Comparison of ENCODE assay signal across 19 mouse cellular contexts in genomic region chr7:112992928-112993327, GRCm38 (mm10). TPM values are rescaled to one million over a fixed set of nuclear protein-coding genes. Genes with fewer than 3 reads are reported as not detected.
DNase-seq lines count a peak whose midpoint lies in the region; ATAC-seq lines count a peak whose summit lies in the region.
"Had no signal": no experiment of that assay in that cellular context is flagged by ENCODE, and none has a peak within 500 bp of the region (broad histone marks: within the 10 kb centered on the region; RNA-seq: fewer than 3 reads in every experiment).

No protein-coding gene starts in this region.

- WGBS in embryonic facial prominence, embryonic 12.5 days, result 74% methylated on average over 5 of the region's 5 CpGs
- 59% methylated on average over 5 of the region's 5 CpGs for WGBS in intestine, embryonic 15.5 days
- WGBS in stomach, embryonic 14.5 days, result 66% methylated on average over 5 of the region's 5 CpGs

- H3K4me3 ChIP-seq in embryonic facial prominence, embryonic 12.5 days, result no peak overlapping the region
- H3K4me3 ChIP-seq in intestine, embryonic 15.5 days (replicated peaks), result no peak overlapping the region
- H3K4me3 ChIP-seq in stomach, embryonic 14.5 days (ENCODE audit: low read depth, low read length), result no peak overlapping the region
- H3K4me3 ChIP-seq: forebrain, embryonic 10.5 days; neural tube, embryonic 13.5 days had no signal

- H3K36me3 ChIP-seq in embryonic facial prominence, embryonic 12.5 days, result no peaks in the 10 kb centered on the region
- H3K36me3 ChIP-seq in intestine, embryonic 15.5 days, result no peaks in the 10 kb centered on the region
- H3K36me3 ChIP-seq in stomach, embryonic 14.5 days (ENCODE audit: control insufficient read depth, insufficient read depth, low read length), result no peaks in the 10 kb centered on the region
- H3K36me3 ChIP-seq: forebrain, embryonic 10.5 days; neural tube, embryonic 13.5 days had no signal

- H3K27me3 ChIP-seq in embryonic facial prominence, embryonic 12.5 days, result no peaks in the 10 kb centered on the region
- no peaks in the 10 kb centered on the region for H3K27me3 ChIP-seq in intestine, embryonic 15.5 days (replicated peaks)
- no peaks in the 10 kb centered on the region for H3K27me3 ChIP-seq in stomach, embryonic 14.5 days (ENCODE audit: control insufficient read depth, insufficient read depth, low read length)
- H3K27me3 ChIP-seq: neural tube, embryonic 13.5 days had no signal

- H3K27ac ChIP-seq in embryonic facial prominence, embryonic 12.5 days, result no peak overlapping the region
- H3K27ac ChIP-seq in intestine, embryonic 15.5 days, result peak overlapping the region; percentile 61; the same call in 1 of the 2 replicates
- H3K27ac ChIP-seq in stomach, embryonic 14.5 days (ENCODE audit: low read length), result peak overlapping the region; percentile 45; the same call in 1 of the 2 replicates
- H3K27ac ChIP-seq: forebrain, embryonic 10.5 days; hindbrain, postnatal 0 days; liver, embryonic 14.5 days; neural tube, embryonic 13.5 days had no signal

- 0 out of 2 replicates have a peak, but pooled peaks have one; percentile 47 for ATAC-seq in embryonic facial prominence, embryonic 12.5 days (ENCODE audit: insufficient number of reproducible peaks, insufficient read depth, low FRiP score, low TSS enrichment)
- peak; percentile 89 for ATAC-seq in intestine, embryonic 15.5 days
- ATAC-seq in stomach, embryonic 14.5 days (ENCODE audit: insufficient number of reproducible peaks, insufficient read depth, low FRiP score, low read depth), result peak; percentile 42; the same call in 1 of the 2 replicates
- ATAC-seq in megakaryocyte progenitor cell, adult 5-6 weeks (replicated peaks; ENCODE audit: poor library complexity), result no peak
- ATAC-seq: CD4-positive, CD25-positive, alpha-beta regulatory T cell, adult 4 months; hindbrain, postnatal 0 days had no signal

- no peaks in the 10 kb centered on the region for H3K9me3 ChIP-seq in embryonic facial prominence, embryonic 12.5 days
- H3K9me3 ChIP-seq in intestine, embryonic 15.5 days, result no peaks in the 10 kb centered on the region
- no peaks in the 10 kb centered on the region for H3K9me3 ChIP-seq in stomach, embryonic 14.5 days (ENCODE audit: control insufficient read depth, low read depth, low read length)
- H3K9me3 ChIP-seq: forebrain, embryonic 10.5 days; neural tube, embryonic 13.5 days had no signal

- H3K4me1 ChIP-seq in embryonic facial prominence, embryonic 12.5 days, result no peaks in the 10 kb centered on the region
- H3K4me1 ChIP-seq in intestine, embryonic 15.5 days (replicated peaks), result peaks cover 2% of the 10 kb centered on the region; the same call in 1 of the 2 replicates
- H3K4me1 ChIP-seq in stomach, embryonic 14.5 days (ENCODE audit: control insufficient read depth, insufficient read depth, low read length), result no peaks in the 10 kb centered on the region
- H3K4me1 ChIP-seq: forebrain, embryonic 10.5 days; neural tube, embryonic 13.5 days had no signal

- peak; percentile 30 to 61 for DNase-seq in lung, adult 18-20 months
- DNase-seq in lung, postnatal 14 days, result no peak
- no peak for DNase-seq in spleen, adult 18-20 months
- DNase-seq: adrenal gland, adult 8-10 months; cerebellum, adult 2 months; gastrocnemius, postnatal 25 days; heart, postnatal 36 days; thymus, postnatal 4 days had no signal

- no peak overlapping the region for H3K9ac ChIP-seq in embryonic facial prominence, embryonic 12.5 days
- H3K9ac ChIP-seq in intestine, embryonic 15.5 days, result no peak overlapping the region
- H3K9ac ChIP-seq in stomach, embryonic 14.5 days (replicated peaks; ENCODE audit: low read depth, low read length), result no peak overlapping the region
- H3K9ac ChIP-seq: liver, embryonic 14.5 days; neural tube, embryonic 13.5 days had no signal

- no peak overlapping the region for H3K4me2 ChIP-seq in embryonic facial prominence, embryonic 12.5 days (replicated peaks)
- H3K4me2 ChIP-seq in intestine, embryonic 15.5 days (replicated peaks), result 0 out of 2 replicates have a peak overlapping the region, but pooled peaks have one; percentile 15
- H3K4me2 ChIP-seq in stomach, embryonic 14.5 days (replicated peaks; ENCODE audit: low read depth, low read length), result no peak overlapping the region
- H3K4me2 ChIP-seq: heart, embryonic 11.5 days; neural tube, embryonic 13.5 days had no signal

RNA-seq across cellular contexts. Expression of gene Rassf10, which starts 39.2 kb away (rescaled TPM):
- 3.5 and 3.7 TPM in 2 replicates for polyA plus RNA-seq in embryonic facial prominence, embryonic 12.5 days (2016; fragmentation: Nextera tagmentation; extraction: Ambion mirVana)
- 2.5 and 2.6 TPM in 2 replicates for polyA plus RNA-seq in intestine, embryonic 15.5 days (2015; fragmentation: Nextera tagmentation; extraction: Ambion mirVana)
- polyA plus RNA-seq in stomach, embryonic 14.5 days (2014; fragmentation: Nextera tagmentation; extraction: Ambion mirVana), result 7.5 and 8.4 TPM in 2 replicates
- total RNA-seq in megakaryocyte progenitor cell, adult 5-6 weeks (2015), result 0.07 and 0.10 TPM in 2 replicates
- total RNA-seq in megakaryocyte progenitor cell, adult 5-6 weeks (2017), result 0.08 and 0.10 TPM in 2 replicates
- total RNA-seq: monocyte, adult 5-6 weeks had no signal
- polyA plus RNA-seq: CD4-positive, CD25-positive, alpha-beta regulatory T cell, adult 4 months had no signal

Comparison
In these comparisons a context has a peak if more than half of its experiments do, and no peak if none do; other contexts are left out.
1. DNase-seq: peak in lung, adult 18-20 months (2 of 2); none in lung, postnatal 14 days (single experiment) and spleen, adult 18-20 months (0 of 2).